Mouse (Mus musculus) gastrocnemius, adult 8-10 months (tissue): ENCODE measurements around the gene Hnrnpdl. TPM values are rescaled to one million over a fixed set of nuclear protein-coding genes. Genes with fewer than 3 reads are reported as not detected.

Experiments used
- DNase-seq, 2 experiments: peaks; one replicate each; pipeline ENCODE4 v3.0.0; 2022; ENCODE audit warnings: low spot score in 2 of 2
- total RNA-seq, 4 experiments: library from RNA; stranded (reverse); gene quantifications; 2 replicates each; pipeline ENCODE4 v1.2.4; 2022

Gene Hnrnpdl
- total RNA-seq, 4 experiments from 2014 or later = 53.5 to 80.2 (median 65.3) TPM

- DNase-seq = no peak
Observed at GRCm38 (mm10) chr5:100005896-100006295, 33.6 kb downstream of the Hnrnpdl start.

- no peak for DNase-seq
Observed at GRCm38 (mm10) chr5:100005431-100005830, 34.0 kb downstream of the Hnrnpdl start.

GRCm38 (mm10) chr5:100003895-100004294 is 35.6 kb downstream of the Hnrnpdl start:
- DNase-seq = no peak

GRCm38 (mm10) chr5:100000500-100000899 is 39.0 kb downstream of the Hnrnpdl start:
- DNase-seq = no peak

GRCm38 (mm10) chr5:100000048-100000447 is 39.4 kb downstream of the Hnrnpdl start:
- DNase-seq = no peak

GRCm38 (mm10) chr5:99994680-99995079 is 44.8 kb downstream of the Hnrnpdl start:
- no peak for DNase-seq

GRCm38 (mm10) chr5:99994166-99994565 is 45.3 kb downstream of the Hnrnpdl start:
- DNase-seq = no peak

Other genes starting within 250 kb of the Hnrnpdl start
- gene Vamp9, start 133.4 kb downstream of the Hnrnpdl start, total RNA-seq = not detected
- gene Hnrnpd, start 60.7 kb downstream of the Hnrnpdl start, total RNA-seq = 10 to 100 TPM; 47.4 to 79.5 (median 63.1) TPM
- under 1 TPM in 1 of 4 experiments, not detected in 3; 0.46 TPM for gene 4930524J08Rik, start 60.6 kb downstream of the Hnrnpdl start, total RNA-seq
- gene Enoph1, start 321 bp upstream of the Hnrnpdl start, total RNA-seq = 1 to 10 TPM; 6.9 to 9.8 (median 8.3) TPM
- 1 to 10 TPM in 2 of 4 experiments, under 1 TPM in 2; 0.64 to 2.9 (median 1.1) TPM for gene Tmem150c, start 120.1 kb upstream of the Hnrnpdl start, total RNA-seq